Mouse (Mus musculus) cerebellum, adult 8-10 months (tissue): ENCODE data around the gene Dpm1.

Experiments
- DNase-seq: peaks from one replicate; pipeline ENCODE4 v3.0.0; 2022

The Dpm1 gene

DNA sequence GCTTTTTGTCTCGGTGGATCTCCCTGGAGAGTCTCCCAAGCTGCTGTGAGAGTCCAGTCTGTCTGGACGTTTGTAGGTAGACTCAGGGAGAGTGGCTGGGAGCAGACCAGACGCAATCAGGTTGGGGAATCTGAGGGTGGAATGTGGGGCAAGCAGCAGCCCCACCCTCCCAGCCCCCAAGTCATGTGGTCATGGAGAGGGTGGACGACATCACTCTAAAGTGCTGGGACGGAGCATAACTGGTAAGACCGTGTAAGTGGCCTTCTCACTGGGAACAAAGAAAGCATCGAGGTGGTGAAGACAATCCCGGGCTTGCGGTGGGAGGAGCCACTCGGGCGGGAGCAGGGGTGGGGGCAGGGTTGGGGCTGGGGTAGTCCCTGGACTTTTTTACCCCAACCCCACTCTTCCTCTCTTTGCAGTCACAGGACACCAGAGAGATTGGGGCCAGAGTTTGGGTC is 68.8 kb downstream of the Dpm1 start:
- no peak for DNase-seq

DNA sequence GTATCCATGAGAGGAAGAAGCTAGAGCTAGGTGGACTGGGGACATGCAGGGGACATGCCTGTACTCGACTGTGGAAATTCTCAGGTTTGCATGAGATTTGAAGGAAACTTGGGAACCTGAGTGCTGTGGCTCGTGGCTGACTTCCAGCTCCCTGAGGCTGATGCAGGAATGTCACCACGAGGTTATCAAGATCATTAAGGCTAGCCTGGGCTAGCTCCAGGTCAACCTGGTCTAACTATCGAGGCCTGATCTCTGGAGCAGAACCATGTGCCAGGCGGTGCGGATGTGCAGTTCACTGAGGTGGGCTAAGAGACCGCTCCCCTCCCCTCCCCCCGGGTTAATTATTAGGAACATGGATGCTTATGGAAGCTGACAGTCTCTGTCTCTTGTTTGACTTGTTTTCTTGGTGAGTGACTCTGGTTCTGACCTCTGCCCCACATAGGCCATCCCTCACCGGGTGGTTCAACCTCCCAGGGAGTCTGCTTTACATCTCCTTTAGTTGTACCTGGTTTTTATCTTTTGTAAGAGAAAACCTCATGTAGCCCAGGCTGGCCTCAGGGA is 69.9 kb downstream of the Dpm1 start:
- no peak for DNase-seq
